ENCODE assay signal across 12 mouse cellular contexts in the genomic region with DNA sequence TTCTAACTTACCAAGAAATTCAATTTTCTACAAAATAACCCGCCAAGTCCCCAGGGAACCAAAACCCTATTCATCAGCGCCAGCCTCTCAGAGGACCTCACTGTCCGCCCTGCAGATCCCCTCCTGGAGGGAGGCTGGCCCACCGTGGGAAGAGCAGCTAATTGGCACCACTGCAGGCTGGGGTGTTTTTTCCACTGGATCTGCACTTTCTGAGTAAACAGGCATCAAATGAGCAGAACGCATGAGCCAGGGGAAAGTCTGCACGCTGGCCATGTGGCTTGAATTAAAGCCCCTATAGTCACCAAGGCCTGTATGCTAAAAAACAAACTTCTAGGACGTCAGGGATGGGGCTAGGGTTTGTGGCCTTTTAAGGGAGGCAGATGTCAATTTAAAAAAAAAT.
DNase-seq lines count a peak whose midpoint lies in the region; ATAC-seq lines count a peak whose summit lies in the region.
"Had no signal": no experiment of that assay in that cellular context is flagged by ENCODE, and none has a peak within 500 bp of the region (broad histone marks: within the 10 kb centered on the region; RNA-seq: fewer than 3 reads in every experiment).

No protein-coding gene starts in this region.

- no peak overlapping the region for H3K4me3 ChIP-seq in hindbrain, embryonic 11.5 days (ENCODE audit: low read depth, low read length)
- no peak overlapping the region for H3K4me3 ChIP-seq in midbrain, embryonic 13.5 days (replicated peaks)
- H3K4me3 ChIP-seq: lung, embryonic 15.5 days; myocyte had no signal

- no peaks in the 10 kb centered on the region for H3K27me3 ChIP-seq in hindbrain, embryonic 11.5 days (ENCODE audit: control insufficient read depth, insufficient read depth, low read length)
- no peaks in the 10 kb centered on the region for H3K27me3 ChIP-seq in midbrain, embryonic 13.5 days
- H3K27me3 ChIP-seq: lung, embryonic 15.5 days had no signal

- no peak for ATAC-seq in hindbrain, embryonic 11.5 days (ENCODE audit: low FRiP score)
- ATAC-seq in midbrain, embryonic 13.5 days: no peak
- no peak for ATAC-seq in monocyte, adult 5-6 weeks (replicated peaks; ENCODE audit: insufficient number of reproducible peaks, low FRiP score, low TSS enrichment, poor library complexity, severe bottlenecking)

- no peak overlapping the region for H3K9ac ChIP-seq in hindbrain, embryonic 11.5 days (ENCODE audit: low read depth, low read length)
- 0 out of 2 replicates have a peak overlapping the region, but pooled peaks have one; percentile 36 for H3K9ac ChIP-seq in midbrain, embryonic 13.5 days (replicated peaks)
- H3K9ac ChIP-seq: lung, embryonic 15.5 days had no signal

- peaks cover 12% of the 10 kb centered on the region for H3K4me1 ChIP-seq in hindbrain, embryonic 11.5 days (replicated peaks; ENCODE audit: control insufficient read depth, insufficient read depth, low read length)
- H3K4me1 ChIP-seq in midbrain, embryonic 13.5 days (replicated peaks): peaks cover 45% of the 10 kb centered on the region

- H3K27ac ChIP-seq in hindbrain, embryonic 11.5 days (ENCODE audit: low read depth, low read length): peak overlapping the region; percentile 25; the same call in 1 of the 2 replicates
- H3K27ac ChIP-seq in midbrain, embryonic 13.5 days: peak overlapping the region; percentile 76
- H3K27ac ChIP-seq: lung, embryonic 15.5 days had no signal

- no peak overlapping the region for H3K4me2 ChIP-seq in hindbrain, embryonic 11.5 days (replicated peaks; ENCODE audit: low read depth, low read length)
- H3K4me2 ChIP-seq in midbrain, embryonic 13.5 days (replicated peaks): no peak overlapping the region
- H3K4me2 ChIP-seq: lung, embryonic 15.5 days had no signal

- intact Hi-C loops in left cerebral cortex, postnatal 4 days (cut with DNase I): no loop called here

- no peaks in the 10 kb centered on the region for H3K9me3 ChIP-seq in hindbrain, embryonic 11.5 days (ENCODE audit: control insufficient read depth, low read length)
- no peaks in the 10 kb centered on the region for H3K9me3 ChIP-seq in midbrain, embryonic 13.5 days
- H3K9me3 ChIP-seq: lung, embryonic 15.5 days had no signal

- DNase-seq in left cerebral cortex, postnatal 4 days: peak; percentile 19
- no peak for DNase-seq in left cerebral cortex, adult 18-20 months (ENCODE audit: low spot score in 2 of 2)
- peak; percentile 22 for DNase-seq in hindbrain, embryonic 11.5 days (ENCODE audit: low spot score)
- DNase-seq in gastrocnemius, adult 8-10 months (ENCODE audit: low spot score in 2 of 2): no peak
- DNase-seq in spleen, postnatal 36 days (ENCODE audit: low spot score in 2 of 2): no peak
- DNase-seq in spleen, postnatal 10 days (ENCODE audit: low spot score in 2 of 2): no peak
- DNase-seq: heart, postnatal 36 days; right cerebral cortex, postnatal 4 days had no signal

- WGBS in hindbrain, embryonic 11.5 days: 44% methylated on average over 7 of the region's 7 CpGs
- 32% methylated on average over 7 of the region's 7 CpGs for WGBS in midbrain, embryonic 13.5 days

- no peaks in the 10 kb centered on the region for H3K36me3 ChIP-seq in hindbrain, embryonic 11.5 days (ENCODE audit: control insufficient read depth, insufficient read depth, low read length)
- H3K36me3 ChIP-seq in midbrain, embryonic 13.5 days: no peaks in the 10 kb centered on the region
- H3K36me3 ChIP-seq: lung, embryonic 15.5 days had no signal

Comparison
In these comparisons a context has a peak if more than half of its experiments do, and no peak if none do; other contexts are left out.
1. DNase-seq: peak in left cerebral cortex, postnatal 4 days (single experiment) and hindbrain, embryonic 11.5 days (single experiment); none in left cerebral cortex, adult 18-20 months (0 of 2), gastrocnemius, adult 8-10 months (0 of 2), spleen, postnatal 36 days (0 of 2) and spleen, postnatal 10 days (0 of 2).